Mouse (Mus musculus) cerebellum, postnatal 10 days (tissue): ENCODE measurements around the gene Ppp1r10.

Experiments used
- DNase-seq, 2 experiments: peaks; one replicate each; pipeline ENCODE4 v3.0.0; 2021; ENCODE audit warnings: mixed read lengths in 2 of 2

Ppp1r10 gene

DNA sequence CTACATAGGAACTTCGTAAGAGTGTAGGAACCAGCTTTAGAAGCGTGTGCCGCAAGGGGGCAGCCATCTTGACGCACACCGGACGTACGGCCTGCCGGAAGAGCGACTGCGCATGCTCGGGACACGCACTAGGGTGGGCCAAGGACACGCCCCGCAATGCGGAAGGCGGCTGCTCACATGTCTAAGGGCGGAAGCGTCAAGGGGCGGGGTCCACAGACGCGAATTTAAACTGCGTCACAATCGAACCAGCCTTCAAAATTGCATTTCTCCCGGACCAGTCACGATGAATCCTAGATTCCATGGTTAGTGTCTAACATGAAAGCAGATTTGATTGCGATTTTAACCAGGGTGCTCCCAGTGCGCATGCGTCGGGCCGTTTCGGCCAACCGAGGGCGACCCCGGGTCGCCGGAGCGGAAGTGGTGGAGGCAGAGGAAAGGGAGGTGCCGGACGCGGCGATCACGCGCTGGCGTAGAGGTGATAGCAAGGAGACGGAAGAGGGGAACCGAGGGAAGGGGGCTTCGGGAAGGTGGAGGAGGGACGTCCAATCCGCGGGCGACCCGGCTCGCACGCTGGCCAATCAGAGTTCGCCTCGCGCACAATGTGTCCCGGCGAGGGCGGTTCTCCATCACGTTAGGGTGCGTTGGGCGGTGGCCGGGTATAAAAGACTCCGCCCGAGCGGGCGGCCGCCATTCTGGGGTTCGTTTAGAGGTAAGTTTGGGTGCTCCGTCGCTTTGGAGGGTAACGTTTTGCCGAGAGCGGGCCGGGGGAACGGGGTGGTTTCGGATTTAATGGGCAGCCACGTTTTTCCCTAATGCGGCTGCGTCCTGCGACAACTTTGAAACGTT is at the start of gene Ppp1r10, which contains the start of gene Mrps18b:
Gene Ppp1r10, plus strand, starts transcription at position 138 of the 846 bp plus-strand sequence.
Gene Mrps18b, minus strand, starts transcription at position 93 of the 846 bp plus-strand sequence.
- DNase-seq = peak; percentile 99

DNA sequence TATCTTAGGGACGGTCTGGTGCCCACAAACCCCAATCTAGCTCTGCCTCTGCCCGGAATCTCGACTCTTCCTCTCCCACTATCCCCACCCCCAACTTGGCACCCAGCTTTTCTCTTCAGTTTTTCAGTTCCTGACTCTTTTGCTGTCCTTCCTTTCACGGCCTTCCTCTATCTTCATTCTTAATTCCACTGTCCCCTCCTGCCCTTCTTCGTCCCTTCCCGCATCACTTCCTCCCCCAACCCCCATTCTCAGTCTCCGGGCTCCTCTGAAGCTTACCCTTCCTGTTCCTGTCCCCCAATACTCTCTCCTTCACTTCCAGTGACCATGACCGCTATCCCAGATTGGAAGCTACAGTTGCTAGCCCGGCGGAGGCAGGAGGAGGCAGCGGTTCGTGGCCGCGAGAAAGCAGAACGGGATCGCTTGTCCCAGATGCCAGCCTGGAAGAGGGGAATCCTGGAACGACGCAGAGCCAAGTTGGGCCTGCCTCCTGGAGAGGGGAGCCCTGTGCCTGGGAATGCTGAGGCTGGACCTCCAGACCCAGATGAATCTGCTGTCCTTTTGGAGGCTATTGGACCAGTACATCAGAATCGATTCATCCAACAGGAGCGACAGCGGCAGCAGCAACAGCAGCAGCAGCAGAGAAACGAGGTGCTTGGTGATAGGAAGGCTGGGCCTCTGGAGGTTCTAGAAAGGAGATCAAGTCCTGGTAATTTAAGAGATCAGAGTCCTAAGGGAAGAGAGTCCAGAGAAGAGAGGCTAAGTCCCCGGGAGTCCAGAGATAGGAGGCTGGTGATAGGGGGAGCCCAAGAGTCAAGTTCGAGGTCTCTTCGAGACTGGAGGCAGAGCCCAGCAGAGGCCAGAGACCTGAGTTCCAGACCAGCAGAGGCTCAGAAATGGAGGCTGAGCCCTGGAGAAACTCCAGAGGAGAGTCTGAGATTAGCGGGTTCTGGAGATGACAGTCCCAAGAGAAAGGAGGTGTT is 49.0 kb upstream of the Ppp1r10 start:
- DNase-seq = peak; percentile 65 to 67

DNA sequence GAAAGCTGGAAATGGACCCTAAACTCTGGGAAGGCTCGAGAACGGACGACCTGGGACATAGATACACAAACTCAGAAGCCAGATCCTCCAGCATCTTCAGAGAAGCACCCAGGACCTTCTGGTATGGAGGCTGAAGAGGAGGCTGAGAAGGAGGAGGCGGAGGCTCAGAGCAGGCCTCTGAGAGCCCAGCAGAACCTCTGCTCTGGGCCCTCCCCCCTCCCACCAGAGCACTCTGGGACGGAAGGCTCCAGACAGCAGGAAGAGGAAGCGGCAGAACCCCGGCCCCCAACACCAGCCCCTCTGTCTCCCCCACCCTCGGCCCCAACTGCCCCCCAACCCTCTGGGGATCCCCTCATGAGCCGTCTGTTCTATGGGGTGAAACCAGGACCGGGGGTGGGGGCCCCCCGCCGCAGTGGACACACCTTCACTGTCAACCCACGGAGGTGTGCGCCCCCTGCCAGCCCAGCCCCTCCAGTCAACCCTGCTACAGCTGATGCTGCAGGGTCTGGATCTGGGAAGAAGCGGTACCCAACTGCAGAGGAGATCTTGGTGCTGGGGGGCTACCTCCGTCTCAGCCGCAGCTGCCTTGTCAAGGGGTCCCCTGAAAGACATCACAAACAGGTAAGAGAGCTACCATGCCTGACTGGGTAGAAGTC is 47.9 kb upstream of the Ppp1r10 start:
- peak; percentile 38 to 39 for DNase-seq

DNA sequence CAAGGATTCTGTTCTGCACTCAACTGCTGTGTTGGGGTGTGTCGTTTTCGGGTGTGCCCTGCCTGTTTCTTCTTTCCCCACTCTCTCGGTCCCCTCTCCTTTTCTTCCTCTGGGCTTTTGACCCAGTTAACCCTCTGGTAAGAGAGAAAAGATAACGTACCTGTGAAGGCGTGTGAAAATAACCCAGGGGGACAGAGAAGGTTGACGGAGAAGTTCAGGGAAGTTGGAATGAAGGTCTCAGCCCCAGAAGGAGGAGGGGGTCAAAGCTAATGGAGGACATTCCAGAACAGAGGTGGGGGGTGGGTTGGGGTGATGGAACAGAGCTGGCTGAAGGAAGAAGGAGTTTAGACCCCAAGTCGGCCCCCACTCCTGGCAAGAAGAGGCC is 47.3 kb upstream of the Ppp1r10 start:
- no peak for DNase-seq

DNA sequence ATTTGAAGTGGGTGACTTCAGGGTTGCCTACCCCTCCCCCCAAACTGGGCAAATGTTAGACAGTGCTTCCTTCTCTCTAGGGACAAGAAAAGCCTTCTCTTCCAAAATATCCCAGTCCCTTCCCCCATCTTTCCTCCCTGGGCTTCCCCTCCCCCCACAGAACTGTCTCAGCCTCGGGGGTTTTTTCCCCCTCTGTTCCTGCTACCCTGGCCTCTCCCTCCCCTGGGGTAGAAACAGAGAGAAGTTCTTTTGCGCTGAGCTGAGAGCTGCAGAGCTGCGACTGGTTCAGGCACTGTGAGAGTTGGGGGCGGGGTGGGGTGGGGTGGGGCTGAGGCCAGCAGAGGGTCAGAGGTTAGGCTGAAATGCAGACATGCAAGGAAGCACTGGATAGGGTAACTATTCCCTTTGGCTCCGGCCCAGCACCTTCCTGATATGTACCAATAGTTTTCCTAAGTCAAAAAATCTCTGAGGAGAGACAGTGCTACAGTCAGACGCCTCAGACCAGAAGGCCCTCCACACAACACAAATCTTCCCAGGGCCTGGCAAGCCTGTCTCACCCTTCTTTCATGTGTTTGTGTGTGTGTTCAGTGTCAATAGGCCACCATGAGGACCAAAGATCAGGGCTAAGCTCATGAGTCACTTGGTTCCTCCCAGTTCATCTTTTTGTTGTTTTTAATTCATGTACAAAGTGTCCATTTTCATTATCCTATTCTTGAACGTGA is 46.7 kb upstream of the Ppp1r10 start:
- DNase-seq = peak; percentile 47 to 49

DNA sequence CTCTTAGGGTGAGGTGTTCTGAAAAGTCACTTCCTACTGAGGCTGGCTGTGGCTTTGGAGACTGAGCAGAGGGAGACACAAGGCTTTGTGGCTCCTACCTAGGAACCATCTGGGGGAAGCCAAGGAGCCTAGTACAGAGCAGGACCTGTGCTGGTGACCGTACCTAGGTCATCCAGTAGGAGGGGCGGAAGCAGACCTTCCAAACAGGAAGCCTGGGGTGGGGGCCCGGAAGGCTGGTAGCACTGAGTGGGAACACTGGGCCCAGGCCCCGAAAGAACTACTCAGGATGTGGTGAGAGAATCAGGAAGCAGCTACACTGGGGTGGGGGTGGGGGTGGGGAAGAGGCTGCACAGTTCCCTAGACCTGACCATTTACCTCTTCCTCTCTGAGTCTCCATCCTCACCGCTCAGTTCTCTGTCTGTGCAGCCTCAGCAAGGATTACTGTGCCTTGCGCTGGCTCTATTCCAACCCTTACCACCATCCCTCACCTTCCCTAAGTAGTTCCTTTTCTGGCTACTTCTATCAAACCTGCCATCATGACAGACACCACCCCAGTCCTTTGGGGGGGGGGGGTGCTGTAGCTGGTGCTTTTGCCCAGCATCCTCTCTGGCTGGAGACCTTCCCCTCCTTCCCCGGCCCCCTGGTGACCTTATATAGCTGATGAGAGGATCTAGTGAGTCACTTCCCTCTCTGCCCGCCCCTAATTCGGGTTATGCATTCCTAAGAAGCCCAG is 45.9 kb upstream of the Ppp1r10 start:
- DNase-seq = peak; percentile 35 to 40

DNA sequence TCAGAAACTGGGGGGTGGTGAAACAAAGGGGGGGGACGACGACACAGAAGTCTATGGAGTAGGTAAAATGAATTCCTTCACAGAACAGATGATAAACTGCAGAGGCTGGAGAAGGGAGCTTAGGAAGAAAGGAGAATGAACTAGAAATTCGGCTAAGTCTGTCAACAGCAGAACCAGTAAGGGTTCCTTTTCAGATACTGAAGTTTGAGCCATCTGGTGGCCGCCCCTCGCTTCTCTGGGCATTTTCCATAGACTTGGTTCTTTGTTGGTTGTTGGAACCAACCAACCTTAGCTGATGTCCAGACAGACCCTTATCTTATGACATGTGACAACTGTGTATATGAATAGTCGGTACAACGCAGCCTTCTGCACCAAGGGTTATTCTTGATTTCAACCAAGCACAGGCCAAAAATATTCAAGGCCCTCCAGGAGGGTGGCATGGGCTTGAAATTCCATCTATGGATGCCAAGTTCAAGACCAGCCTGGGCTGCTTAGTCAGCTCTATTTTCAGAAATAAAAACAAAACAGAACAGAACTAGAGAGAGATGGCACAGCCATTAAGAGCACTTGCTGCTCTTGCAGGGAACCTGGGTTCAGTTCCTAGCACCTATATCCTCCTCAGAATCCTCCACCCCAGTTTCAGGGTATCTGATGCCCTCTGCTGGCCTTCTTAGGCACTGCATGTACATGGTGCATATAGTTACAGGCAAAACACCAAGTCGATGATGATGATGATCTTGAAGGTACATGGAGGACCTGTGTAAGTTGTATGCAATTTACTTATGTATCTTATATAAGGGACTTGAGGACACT is 45.1 kb upstream of the Ppp1r10 start:
- DNase-seq = peak; percentile 55 to 72

DNA sequence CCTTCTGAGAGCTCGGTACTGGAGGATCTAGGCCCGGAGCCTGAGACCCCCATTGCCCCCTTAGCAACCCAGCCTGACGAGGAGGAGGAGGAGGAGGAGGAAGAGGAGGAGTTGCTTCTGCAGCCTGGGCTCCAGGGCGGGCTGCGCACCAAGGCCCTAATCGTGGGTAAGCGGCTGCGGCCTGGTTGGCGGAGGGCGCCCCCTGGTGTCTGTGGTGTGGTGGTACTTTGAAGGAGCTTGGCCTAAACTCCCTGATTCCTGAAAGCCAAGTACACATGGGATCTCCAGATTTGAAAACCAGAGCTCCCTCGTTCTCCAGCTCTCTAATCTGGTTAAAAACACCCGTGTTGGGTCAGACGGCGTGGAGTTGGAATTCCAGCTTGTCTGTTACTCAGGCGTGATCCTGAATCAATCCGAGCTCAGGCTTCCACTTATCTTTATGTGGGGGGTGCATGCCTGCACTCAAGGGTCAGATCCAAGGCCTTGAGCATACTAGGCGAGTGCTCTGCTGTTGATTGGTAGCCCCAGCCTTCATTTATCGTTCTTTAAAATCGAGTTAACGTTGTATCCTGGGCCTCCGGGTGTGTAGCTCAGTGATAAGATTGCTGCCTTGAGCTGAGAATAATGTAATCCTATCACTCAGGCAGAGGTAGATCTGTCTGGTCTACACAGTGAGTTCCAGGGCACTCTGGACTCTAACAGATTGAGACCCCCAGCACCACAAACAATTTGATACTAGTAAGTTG is 42.3 kb upstream of the Ppp1r10 start:
- DNase-seq = peak; percentile 95 to 96

DNA sequence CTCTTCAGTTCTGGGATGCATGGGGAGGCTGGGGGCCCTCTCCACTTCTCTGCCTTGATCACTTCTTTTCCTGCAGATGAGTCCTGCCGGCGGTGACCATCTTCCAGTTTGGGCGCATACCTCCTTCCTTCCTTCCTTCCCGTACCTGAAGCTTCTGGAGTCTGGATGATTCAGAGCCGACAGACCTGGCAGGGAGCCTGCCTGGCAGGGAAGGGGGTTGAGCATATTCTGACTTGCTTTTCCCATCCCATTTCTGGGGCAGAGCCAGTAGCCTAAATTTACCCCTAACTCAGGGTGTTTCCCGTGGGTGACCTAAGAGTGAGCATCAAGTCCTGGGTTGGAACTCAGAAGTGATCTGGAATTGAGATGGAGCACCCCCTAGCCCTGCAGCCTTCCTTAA is 41.5 kb upstream of the Ppp1r10 start:
- DNase-seq = peak in 1 of 2 experiments; percentile 26

DNA sequence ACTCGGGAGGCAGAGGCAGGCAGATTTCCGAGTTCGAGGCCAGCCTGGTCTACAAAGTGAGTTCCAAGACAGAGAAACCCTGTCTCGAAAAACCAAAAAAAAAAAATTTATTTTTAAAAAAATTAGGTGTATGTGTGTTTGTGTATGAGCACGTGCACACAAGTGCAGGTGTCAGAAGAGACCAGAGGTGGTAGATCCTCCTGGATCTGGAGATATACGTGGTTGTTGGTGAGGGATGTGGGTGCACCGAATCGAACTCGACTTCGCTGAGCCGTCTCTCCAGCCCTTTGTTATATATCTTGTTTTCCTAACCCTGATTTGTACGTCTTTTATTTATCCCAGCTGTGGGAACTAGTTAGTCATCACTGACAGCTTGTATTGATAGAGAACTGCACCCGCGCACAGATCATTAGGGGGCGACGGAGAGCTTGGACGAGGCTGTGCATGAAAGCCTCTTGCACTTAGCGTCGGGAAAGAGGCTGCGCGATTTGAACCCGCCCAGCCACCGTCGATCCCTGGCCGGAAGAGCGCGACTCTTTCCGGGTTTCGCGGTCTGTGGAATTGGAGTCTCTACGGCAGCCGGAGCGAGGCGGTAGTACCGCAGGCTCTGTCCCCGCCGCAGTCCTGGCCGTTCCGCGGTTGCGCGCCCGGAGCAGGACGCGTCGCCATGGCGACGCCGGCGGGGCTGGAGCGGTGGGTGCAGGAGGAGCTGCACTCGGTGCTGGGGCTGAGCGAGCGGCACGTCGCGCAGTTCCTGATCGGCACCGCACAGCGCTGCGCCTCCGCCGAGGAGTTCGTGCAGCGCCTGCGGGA is 36.8 kb upstream of the Ppp1r10 start, which contains the start of gene Dhx16:
Gene Dhx16, plus strand, starts transcription at position 575 of the 813 bp plus-strand sequence.
- DNase-seq = peak; percentile 98 to 99

DNA sequence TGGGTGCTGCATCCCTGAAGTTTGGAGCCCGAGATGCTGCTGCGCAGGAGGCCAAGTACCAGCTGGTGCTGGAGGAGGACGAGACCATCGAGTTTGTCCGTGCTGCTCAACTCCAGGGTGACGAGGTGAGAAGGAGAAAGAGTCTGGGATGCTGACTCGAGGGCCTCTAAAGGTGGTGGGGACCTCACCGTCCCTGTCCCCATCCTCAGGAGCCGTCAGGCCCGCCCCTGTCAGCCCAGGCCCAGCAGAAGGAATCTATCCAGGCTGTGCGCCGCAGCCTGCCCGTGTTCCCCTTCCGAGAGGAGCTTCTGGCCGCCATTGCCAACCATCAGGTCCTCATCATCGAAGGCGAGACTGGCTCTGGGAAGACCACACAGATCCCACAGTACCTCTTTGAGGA is 33.3 kb upstream of the Ppp1r10 start:
- no peak for DNase-seq

DNA sequence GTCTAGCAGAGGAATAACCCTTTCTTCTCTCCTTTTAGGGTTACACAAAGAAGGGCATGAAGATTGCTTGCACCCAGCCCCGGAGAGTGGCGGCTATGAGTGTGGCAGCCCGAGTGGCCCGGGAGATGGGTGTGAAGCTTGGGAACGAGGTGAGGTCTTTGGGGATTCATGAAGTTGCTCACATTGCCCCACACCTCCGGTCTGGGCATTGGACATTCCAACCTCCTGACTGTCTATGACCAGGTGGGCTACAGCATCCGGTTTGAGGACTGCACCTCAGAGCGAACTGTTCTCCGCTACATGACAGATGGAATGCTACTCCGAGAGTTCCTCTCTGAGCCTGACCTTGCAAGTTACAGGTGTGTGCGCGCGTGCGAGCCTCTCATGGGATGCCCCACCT is 32.5 kb upstream of the Ppp1r10 start:
- DNase-seq = no peak

DNA sequence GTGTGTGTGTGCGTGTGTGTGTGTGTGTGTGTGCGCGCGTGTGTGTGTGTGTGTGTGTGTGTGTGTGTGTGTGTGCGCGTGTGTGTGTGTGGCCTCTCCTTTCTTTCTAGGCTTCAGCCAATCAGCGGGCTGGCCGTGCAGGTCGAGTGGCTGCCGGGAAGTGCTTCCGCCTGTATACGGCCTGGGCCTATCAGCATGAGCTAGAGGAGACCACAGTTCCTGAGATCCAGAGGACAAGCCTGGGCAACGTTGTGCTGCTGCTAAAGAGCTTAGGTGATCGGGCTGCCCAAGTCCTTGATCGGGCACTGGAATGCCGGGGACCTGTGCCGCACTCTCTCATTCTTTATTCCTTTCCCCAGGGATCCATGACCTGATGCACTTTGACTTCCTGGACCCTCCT is 28.5 kb upstream of the Ppp1r10 start:
- no peak for DNase-seq

DNA sequence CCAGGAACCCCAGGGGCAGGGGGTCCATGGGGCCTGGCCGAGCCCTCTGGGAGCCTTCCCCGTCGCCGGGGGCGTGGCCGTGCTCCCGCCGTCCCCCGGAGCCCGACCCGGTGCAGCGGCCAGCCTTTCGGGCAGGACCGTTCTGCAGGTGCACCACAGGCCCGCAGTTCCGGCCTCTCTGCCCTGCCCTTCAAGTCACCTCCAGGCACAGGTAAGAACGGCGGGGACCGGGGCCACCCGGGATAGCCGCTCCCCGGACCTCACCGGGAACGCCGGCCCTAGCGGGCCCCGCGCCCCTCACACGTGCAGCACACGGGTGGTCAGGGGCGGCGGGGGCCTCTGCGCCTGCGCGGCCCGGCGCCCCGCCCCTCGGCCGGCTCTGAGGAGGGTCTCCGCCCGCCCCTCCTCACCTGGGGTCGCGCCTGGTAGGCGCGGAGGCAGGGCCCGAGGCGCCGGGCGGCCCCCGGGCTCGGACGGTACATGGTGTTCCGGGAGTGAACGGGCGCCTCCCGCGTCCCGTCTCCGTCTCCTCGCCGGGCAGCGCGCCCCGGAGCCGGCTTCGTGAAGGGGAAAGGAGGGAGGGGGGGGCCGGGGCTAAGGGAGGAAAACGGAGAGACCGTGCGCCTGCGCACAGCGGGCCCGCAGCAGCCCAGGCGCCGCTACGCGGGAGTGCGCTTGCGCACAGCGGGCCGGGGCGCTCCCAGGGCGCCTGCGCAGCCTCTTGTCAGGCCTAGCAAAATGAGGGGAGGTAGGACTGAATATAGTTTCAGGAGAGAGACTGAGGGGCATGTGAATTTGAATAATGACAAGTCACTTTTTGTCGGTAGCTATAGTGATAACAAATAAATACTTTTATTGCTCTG is 19.2 kb upstream of the Ppp1r10 start, which contains the start of gene 2310061I04Rik:
Gene 2310061I04Rik, minus strand, starts transcription at position 651 of the 863 bp plus-strand sequence.
- peak; percentile 93 to 96 for DNase-seq

DNA sequence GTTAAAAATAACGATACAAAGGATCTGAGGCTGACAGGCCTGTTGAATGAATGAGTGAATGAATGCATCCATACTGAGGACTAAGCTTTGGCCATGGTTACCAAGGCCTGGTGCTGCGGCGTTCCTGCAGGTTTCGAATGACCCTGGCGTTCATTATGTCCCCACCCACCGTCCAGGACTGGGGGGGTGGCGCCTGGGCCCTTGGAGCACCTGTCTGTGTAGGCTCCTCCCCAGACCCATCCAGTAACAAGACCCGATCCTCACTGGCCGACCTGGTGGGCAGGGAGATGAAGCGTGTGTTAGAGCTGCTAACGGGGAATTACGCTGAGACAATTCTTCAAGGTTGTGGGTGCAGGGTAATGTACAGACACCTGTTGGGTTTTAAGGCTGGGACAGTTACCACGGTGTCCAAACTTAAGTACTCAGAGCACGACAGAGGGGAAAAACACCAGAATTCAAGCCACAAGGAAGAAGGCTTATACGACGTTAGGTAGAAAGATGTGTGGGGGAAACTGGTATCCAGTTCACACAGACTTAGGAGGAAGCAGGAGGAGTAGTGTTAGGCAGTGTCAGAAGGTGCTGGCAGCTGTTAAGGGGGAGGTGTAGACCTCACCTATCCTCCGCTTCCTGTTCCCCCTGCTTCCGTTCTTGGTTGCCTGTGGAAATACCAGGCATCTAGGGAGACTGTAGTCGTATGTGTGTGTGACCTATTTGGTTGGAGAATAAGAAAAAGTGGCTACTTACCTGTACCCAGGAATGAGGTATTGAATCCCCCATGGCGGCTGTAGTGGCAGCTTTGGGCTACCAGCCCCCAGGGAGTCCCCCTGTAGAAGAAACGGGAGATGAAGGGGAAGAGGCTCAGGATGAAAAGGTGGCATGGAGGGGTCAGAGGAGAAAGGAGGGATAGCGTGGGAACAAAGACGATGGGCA is 18.3 kb upstream of the Ppp1r10 start:
- peak; percentile 56 to 62 for DNase-seq

DNA sequence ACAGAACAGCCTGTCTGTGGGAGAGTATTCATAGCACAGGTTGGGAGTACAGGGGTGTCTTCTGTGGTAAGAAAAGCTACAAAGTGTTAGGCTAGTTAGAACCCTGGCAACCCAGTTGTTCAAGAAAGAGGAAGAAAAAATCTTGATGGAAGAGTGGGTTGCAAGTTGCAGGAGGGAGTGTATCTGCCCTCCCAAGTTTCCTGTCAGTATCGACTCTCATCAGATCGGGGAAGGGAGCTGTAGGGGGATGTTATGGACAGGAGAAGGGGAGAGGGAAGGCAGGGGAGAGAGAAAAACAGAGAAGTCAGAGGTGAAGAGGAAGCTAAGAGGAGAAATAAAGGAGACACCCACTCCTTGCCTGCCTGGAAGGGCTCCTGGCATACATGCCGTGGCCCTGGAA is 15.6 kb upstream of the Ppp1r10 start:
- no peak for DNase-seq
